Mouse (Mus musculus): ENCODE results near the gene Opcml. TPM values are rescaled to one million over a fixed set of nuclear protein-coding genes. Genes with fewer than 3 reads are reported as not detected.

Gene Opcml
- polyA plus RNA-seq, 1 experiment: 0.06 TPM

GRCm38 (mm10) chr9:28445863-28446262 is 655.3 kb downstream of the Opcml start:
- Histone ChIP-seq H3ac (ENCODE audit: control insufficient read depth, insufficient read length, low read depth) (no peak overlapping the region), H3K79me3 (ENCODE audit: low read depth) (no peaks in the 10 kb centered on the region)
- no peak for TF ChIP-seq MAX (IDR thresholded peaks at IDR 0.05)
- no peak for TF ChIP-seq MYOD1 (IDR thresholded peaks at IDR 0.05; ENCODE audit: control insufficient read depth, insufficient read length, low read depth)
- TF ChIP-seq USF1 (IDR thresholded peaks at IDR 0.05; ENCODE audit: low read depth): peak; percentile 89

GRCm38 (mm10) chr9:28446278-28447064 is 655.9 kb downstream of the Opcml start:
- Histone ChIP-seq H3K4me3 (ENCODE audit: insufficient read depth, poor library complexity, severe bottlenecking) (no peak overlapping the region), H3K79me2 (ENCODE audit: control insufficient read depth, insufficient read depth) (no peaks in the 10 kb centered on the region), H3K79me3 (ENCODE audit: low read depth) (no peaks in the 10 kb centered on the region), H3ac (ENCODE audit: control insufficient read depth, insufficient read length, low read depth) (no peak overlapping the region), H3K27me3 (ENCODE audit: control insufficient read depth, insufficient read depth, insufficient read length) (no peaks in the 10 kb centered on the region), H3K36me3 (ENCODE audit: control insufficient read depth, insufficient read depth) (no peaks in the 10 kb centered on the region)
- TF ChIP-seq CEBPB (IDR thresholded peaks at IDR 0.05; ENCODE audit: low read depth) (no peak), MAX (IDR thresholded peaks at IDR 0.05) (no peak), MYOD1 (IDR thresholded peaks at IDR 0.05; ENCODE audit: control insufficient read depth, insufficient read length, low read depth) (no peak), CTCF (IDR thresholded peaks at IDR 0.05; ENCODE audit: control insufficient read depth, insufficient read depth, insufficient read length) (no peak), FOSL1 (IDR thresholded peaks at IDR 0.05; ENCODE audit: insufficient read depth, low read length, poor library complexity, severe bottlenecking) (no peak), USF1 (IDR thresholded peaks at IDR 0.05; ENCODE audit: low read depth) (no peak), MYOG (IDR thresholded peaks at IDR 0.05; ENCODE audit: control insufficient read depth, extremely low read depth, insufficient read length) (no peak)

More at GRCm38 (mm10) chr9:28445863-28446262, 655.3 kb downstream of the Opcml start:
- Histone ChIP-seq H3K79me2 (ENCODE audit: control insufficient read depth, insufficient read depth) (no peaks in the 10 kb centered on the region), H3K36me3 (ENCODE audit: control insufficient read depth, insufficient read depth) (no peaks in the 10 kb centered on the region), H3K27me3 (ENCODE audit: control insufficient read depth, insufficient read depth, insufficient read length) (no peaks in the 10 kb centered on the region), H3K4me3 (ENCODE audit: insufficient read depth, poor library complexity, severe bottlenecking) (no peak overlapping the region)

GRCm38 (mm10) chr9:28452509-28452908 is 661.9 kb downstream of the Opcml start:
- Histone ChIP-seq H3K27me3 (ENCODE audit: control insufficient read depth, insufficient read depth, insufficient read length) (no peaks in the 10 kb centered on the region), H3K36me3 (ENCODE audit: control insufficient read depth, insufficient read depth) (no peaks in the 10 kb centered on the region), H3K79me2 (ENCODE audit: control insufficient read depth, insufficient read depth) (no peaks in the 10 kb centered on the region), H3ac (ENCODE audit: control insufficient read depth, insufficient read length, low read depth) (no peak overlapping the region), H3K79me3 (ENCODE audit: low read depth) (no peaks in the 10 kb centered on the region), H3K4me3 (ENCODE audit: insufficient read depth, poor library complexity, severe bottlenecking) (no peak overlapping the region)
- TF ChIP-seq USF1 (IDR thresholded peaks at IDR 0.05; ENCODE audit: low read depth): no peak
- TF ChIP-seq CTCF (IDR thresholded peaks at IDR 0.05; ENCODE audit: control insufficient read depth, insufficient read depth, insufficient read length): no peak

GRCm38 (mm10) chr9:28453062-28453461 is 662.5 kb downstream of the Opcml start:
- TF ChIP-seq MAX (IDR thresholded peaks at IDR 0.05) (no peak), CEBPB (IDR thresholded peaks at IDR 0.05; ENCODE audit: low read depth) (no peak)
- Histone ChIP-seq H3K27me3 (ENCODE audit: control insufficient read depth, insufficient read depth, insufficient read length) (no peaks in the 10 kb centered on the region), H3K4me3 (ENCODE audit: insufficient read depth, poor library complexity, severe bottlenecking) (no peak overlapping the region), H3K36me3 (ENCODE audit: control insufficient read depth, insufficient read depth) (no peaks in the 10 kb centered on the region), H3ac (ENCODE audit: control insufficient read depth, insufficient read length, low read depth) (no peak overlapping the region), H3K79me3 (ENCODE audit: low read depth) (no peaks in the 10 kb centered on the region), H3K79me2 (ENCODE audit: control insufficient read depth, insufficient read depth) (no peaks in the 10 kb centered on the region)

GRCm38 (mm10) chr9:28457982-28458770 is 667.6 kb downstream of the Opcml start:
- TF ChIP-seq MYOD1 (IDR thresholded peaks at IDR 0.05; ENCODE audit: control insufficient read depth, insufficient read length, low read depth) (no peak), MAX (IDR thresholded peaks at IDR 0.05) (no peak), USF1 (IDR thresholded peaks at IDR 0.05; ENCODE audit: low read depth) (no peak), MYOG (IDR thresholded peaks at IDR 0.05; ENCODE audit: control insufficient read depth, extremely low read depth, insufficient read length) (no peak), CEBPB (IDR thresholded peaks at IDR 0.05; ENCODE audit: low read depth) (no peak), CTCF (IDR thresholded peaks at IDR 0.05; ENCODE audit: control insufficient read depth, insufficient read depth, insufficient read length) (no peak), FOSL1 (IDR thresholded peaks at IDR 0.05; ENCODE audit: insufficient read depth, low read length, poor library complexity, severe bottlenecking) (no peak)
- no peaks in the 10 kb centered on the region for H3K79me3 ChIP-seq (ENCODE audit: low read depth)

GRCm38 (mm10) chr9:28463622-28464021 is 673.0 kb downstream of the Opcml start:
- Histone ChIP-seq H3K79me2 (ENCODE audit: control insufficient read depth, insufficient read depth) (no peaks in the 10 kb centered on the region), H3K4me3 (ENCODE audit: insufficient read depth, poor library complexity, severe bottlenecking) (no peak overlapping the region), H3K27me3 (ENCODE audit: control insufficient read depth, insufficient read depth, insufficient read length) (no peaks in the 10 kb centered on the region), H3K36me3 (ENCODE audit: control insufficient read depth, insufficient read depth) (no peaks in the 10 kb centered on the region), H3K79me3 (ENCODE audit: low read depth) (no peaks in the 10 kb centered on the region), H3ac (ENCODE audit: control insufficient read depth, insufficient read length, low read depth) (no peak overlapping the region)
- no peak for TF ChIP-seq USF1 (IDR thresholded peaks at IDR 0.05; ENCODE audit: low read depth)
- TF ChIP-seq CTCF (IDR thresholded peaks at IDR 0.05; ENCODE audit: control insufficient read depth, insufficient read depth, insufficient read length): no peak
- no peak for TF ChIP-seq MYOD1 (IDR thresholded peaks at IDR 0.05; ENCODE audit: control insufficient read depth, insufficient read length, low read depth)

More at GRCm38 (mm10) chr9:28457982-28458770, 667.6 kb downstream of the Opcml start:
- no peaks in the 10 kb centered on the region for H3K36me3 ChIP-seq (ENCODE audit: control insufficient read depth, insufficient read depth)
- no peaks in the 10 kb centered on the region for H3K79me2 ChIP-seq (ENCODE audit: control insufficient read depth, insufficient read depth)
- H3ac ChIP-seq (ENCODE audit: control insufficient read depth, insufficient read length, low read depth): no peak overlapping the region
- H3K27me3 ChIP-seq (ENCODE audit: control insufficient read depth, insufficient read depth, insufficient read length): no peaks in the 10 kb centered on the region
- no peak overlapping the region for H3K4me3 ChIP-seq (ENCODE audit: insufficient read depth, poor library complexity, severe bottlenecking)
